Mouse (Mus musculus): Measurements from ENCODE around the gene Gm20683. TPM values are rescaled to one million over a fixed set of nuclear protein-coding genes. Genes with fewer than 3 reads are reported as not detected.
"Not testable (repeated sequence)": the region's sequence is repeated elsewhere in the genome, so short reads cannot be mapped to it uniquely, and the experiment has no call there.

The Gm20683 gene
- polyA plus RNA-seq, 1 experiment from 2014 or later, result 1.9 TPM

GRCm38 (mm10) chr17:25817662-25818061, 23.9 kb downstream of the Gm20683 start:
- H3K4me3 ChIP-seq, result no peak overlapping the region
- peaks cover 6% of the 10 kb centered on the region; the same call in 1 of the 2 replicates for H3K4me1 ChIP-seq
- WGBS, result 75% methylated on average over 11 of the region's 11 CpGs
- no peak for ATAC-seq (ENCODE audit: low FRiP score, low read depth)
- H3K27me3 ChIP-seq, result peaks cover 84% of the 10 kb centered on the region
- H3K36me3 ChIP-seq, result no peaks in the 10 kb centered on the region
- H3K4me2 ChIP-seq (replicated peaks), result no peak overlapping the region
- H3K9ac ChIP-seq, result no peak overlapping the region
- H3K9me3 ChIP-seq, result no peaks in the 10 kb centered on the region
- no peak overlapping the region for H3K27ac ChIP-seq

DNA sequence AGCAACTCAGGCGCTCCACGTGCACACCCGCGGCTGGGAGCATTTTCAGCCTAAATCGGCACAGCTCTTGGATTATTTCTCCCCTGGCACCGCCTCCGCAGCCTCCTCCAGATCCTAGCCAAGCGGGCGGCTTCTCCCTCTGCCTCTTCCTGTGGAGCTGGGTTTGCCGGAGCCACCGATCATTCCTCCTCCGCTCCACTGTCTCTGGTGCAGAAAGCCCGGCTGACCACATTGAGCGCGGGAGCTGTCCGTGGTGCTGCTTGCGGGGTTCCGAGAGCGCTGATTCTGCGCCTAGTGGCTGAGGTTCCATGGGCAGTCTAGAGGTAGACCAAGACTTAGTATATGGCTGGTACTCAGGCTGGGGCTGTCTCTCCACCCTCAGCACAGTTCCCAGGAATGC, 28.1 kb downstream of the Gm20683 start:
- ATAC-seq (ENCODE audit: low FRiP score, low read depth), result no peak
- H3K4me1 ChIP-seq, result peaks cover 12% of the 10 kb centered on the region
- H3K4me2 ChIP-seq (replicated peaks), result 0 out of 2 replicates have a peak overlapping the region, but pooled peaks have one; percentile 14
- no peaks in the 10 kb centered on the region for H3K36me3 ChIP-seq
- peaks cover 86% of the 10 kb centered on the region for H3K27me3 ChIP-seq
- no peaks in the 10 kb centered on the region for H3K9me3 ChIP-seq
- no peak overlapping the region for H3K4me3 ChIP-seq
- H3K27ac ChIP-seq, result no peak overlapping the region
- no peak overlapping the region for H3K9ac ChIP-seq
- 1% methylated on average over 20 of the region's 20 CpGs for WGBS

- Histone ChIP-seq H3K9me3 (no peaks in the 10 kb centered on the region), H3K4me1 (peaks cover 12% of the 10 kb centered on the region), H3K27me3 (peaks cover 82% of the 10 kb centered on the region), H3K9ac (no peak overlapping the region), H3K4me2 (replicated peaks) (no peak overlapping the region), H3K36me3 (no peaks in the 10 kb centered on the region), H3K4me3 (no peak overlapping the region), H3K27ac (no peak overlapping the region)
- ATAC-seq (ENCODE audit: low FRiP score, low read depth), result no peak
- 64% methylated on average over 4 of the region's 4 CpGs for WGBS
These were observed 30.7 kb downstream of the Gm20683 start for GRCm38 (mm10) chr17:25810890-25811289.

DNA sequence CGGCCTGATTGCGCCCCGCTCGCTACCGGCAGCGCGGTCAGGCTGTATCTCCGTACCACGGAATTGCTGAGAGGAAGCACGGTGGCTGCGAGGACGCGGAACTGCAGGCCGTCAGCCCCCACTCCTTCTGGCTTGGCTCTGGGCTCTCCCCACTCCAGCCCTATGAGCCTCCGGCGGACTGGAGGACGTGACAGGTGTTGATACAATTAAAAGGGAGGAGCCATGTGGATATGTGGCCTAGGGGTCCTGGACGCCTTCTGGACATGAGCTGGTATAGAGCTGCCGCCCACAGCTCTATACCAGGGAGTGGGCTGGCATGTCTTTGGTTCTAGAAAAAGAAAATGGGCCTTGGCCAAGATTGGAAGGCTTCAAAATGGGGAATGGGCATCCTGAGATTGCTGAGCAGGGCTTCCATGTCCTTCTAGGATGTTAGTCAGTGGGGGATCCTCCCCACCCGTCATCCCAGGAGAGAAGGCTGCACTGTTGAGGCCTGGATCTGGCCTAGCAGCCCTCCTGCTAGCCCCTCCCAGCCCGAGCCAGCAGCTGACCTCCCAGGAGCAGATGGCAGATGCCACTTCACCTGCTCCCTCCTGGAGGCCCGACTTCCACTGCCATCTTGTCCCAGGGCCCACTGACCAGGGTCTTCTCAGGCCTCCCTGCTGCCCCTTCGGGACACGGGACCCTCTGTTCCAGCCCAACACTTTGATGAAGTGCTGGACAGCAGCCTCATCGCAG, 31.8 kb downstream of the Gm20683 start:
- peak; percentile 29; the same call in 1 of the 2 replicates for ATAC-seq (ENCODE audit: low FRiP score, low read depth)
- 11% methylated on average over 25 of the region's 25 CpGs for WGBS
- H3K4me3 ChIP-seq, result peak overlapping the region; percentile 66
- no peak overlapping the region for H3K27ac ChIP-seq
- no peaks in the 10 kb centered on the region for H3K36me3 ChIP-seq
- peaks cover 76% of the 10 kb centered on the region for H3K27me3 ChIP-seq
- no peaks in the 10 kb centered on the region for H3K9me3 ChIP-seq
- H3K4me1 ChIP-seq, result peaks cover 12% of the 10 kb centered on the region
- H3K9ac ChIP-seq, result peak overlapping the region; percentile 70
- peak overlapping the region; percentile 97 for H3K4me2 ChIP-seq (replicated peaks)

GRCm38 (mm10) chr17:25808789-25809605, 32.6 kb downstream of the Gm20683 start, which contains the start of gene Fbxl16:
Gene Fbxl16, plus strand, starts transcription at chr17:25809085.
- H3K4me1 ChIP-seq, result peaks cover 12% of the 10 kb centered on the region
- no peak within 1 kb of the TSS for H3K27ac ChIP-seq
- peak within 1 kb of the TSS; percentile 97 for H3K4me2 ChIP-seq (replicated peaks)
- peak within 1 kb of the TSS; percentile 70 for H3K9ac ChIP-seq
- peaks cover 68% of the 10 kb centered on the region for H3K27me3 ChIP-seq
- H3K9me3 ChIP-seq, result no peaks in the 10 kb centered on the region
- no peaks in the 10 kb centered on the region for H3K36me3 ChIP-seq
- under 1% methylated on average over 75 of the region's 100 CpGs for WGBS
- H3K4me3 ChIP-seq, result peak within 1 kb of the TSS; percentile 66
- ATAC-seq (ENCODE audit: low FRiP score, low read depth), result peak; percentile 84

DNA sequence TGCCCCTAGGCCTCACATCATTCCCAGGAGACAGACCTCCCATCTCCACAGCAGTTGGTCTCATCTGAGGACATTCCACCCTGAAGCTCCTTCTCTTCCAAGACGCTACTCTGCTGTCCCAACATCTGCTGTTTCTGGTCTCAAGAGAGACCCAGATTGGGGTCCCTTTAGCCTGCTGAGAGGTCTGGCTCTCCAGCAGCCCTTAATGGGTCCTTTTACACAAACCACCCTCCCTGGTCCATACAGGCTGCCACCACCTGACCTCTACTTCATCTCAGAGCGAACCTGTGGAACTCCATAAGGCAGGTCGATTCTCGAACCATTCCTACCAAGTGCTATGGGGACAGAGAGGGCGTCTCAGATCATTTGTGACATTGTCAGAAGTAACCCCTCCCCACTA, 33.5 kb downstream of the Gm20683 start:
- H3K36me3 ChIP-seq, result no peaks in the 10 kb centered on the region
- no peak overlapping the region for H3K27ac ChIP-seq
- 35% methylated on average over 5 of the region's 5 CpGs for WGBS
- no peak overlapping the region for H3K9ac ChIP-seq
- peaks cover 72% of the 10 kb centered on the region for H3K27me3 ChIP-seq
- peaks cover 9% of the 10 kb centered on the region for H3K4me1 ChIP-seq
- H3K9me3 ChIP-seq, result no peaks in the 10 kb centered on the region
- peak overlapping the region; percentile 66 for H3K4me3 ChIP-seq
- H3K4me2 ChIP-seq (replicated peaks), result peak overlapping the region; percentile 97
- no peak for ATAC-seq (ENCODE audit: low FRiP score, low read depth)

DNA sequence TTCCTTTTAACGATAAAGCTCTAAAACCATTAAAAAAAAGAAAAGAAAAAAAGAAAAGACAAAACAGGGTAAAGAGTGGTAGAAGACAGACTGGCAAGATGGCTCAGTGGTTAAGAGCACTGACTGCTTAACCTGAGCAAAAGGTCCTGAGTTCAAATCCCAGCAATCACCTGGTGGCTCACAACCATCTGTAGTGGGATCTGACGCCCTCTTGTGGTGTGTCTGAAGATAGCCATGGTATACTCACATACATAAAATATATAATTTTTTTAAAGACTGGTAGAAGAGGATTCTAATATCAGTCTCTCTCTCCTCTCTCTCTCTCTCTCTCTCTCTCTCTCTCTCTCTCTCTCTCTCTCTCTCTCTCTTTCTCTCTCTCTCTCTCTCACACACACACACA, 34.1 kb downstream of the Gm20683 start:
- WGBS, result 38% methylated on average over 2 of the region's 2 CpGs
- ATAC-seq (ENCODE audit: low FRiP score, low read depth); H3K4me3 ChIP-seq; H3K9me3 ChIP-seq; H3K9ac ChIP-seq; H3K4me2 ChIP-seq (replicated peaks); H3K27ac ChIP-seq; H3K36me3 ChIP-seq: not testable (repeated sequence)
- Histone ChIP-seq H3K4me1 (peaks cover 12% of the 10 kb centered on the region), H3K27me3 (peaks cover 72% of the 10 kb centered on the region)

- peaks cover 69% of the 10 kb centered on the region for H3K27me3 ChIP-seq
- no peaks in the 10 kb centered on the region for H3K9me3 ChIP-seq
- WGBS, result 76% methylated on average over 4 of the region's 4 CpGs
These were observed 35.1 kb downstream of the Gm20683 start for GRCm38 (mm10) chr17:25806507-25806906.

DNA sequence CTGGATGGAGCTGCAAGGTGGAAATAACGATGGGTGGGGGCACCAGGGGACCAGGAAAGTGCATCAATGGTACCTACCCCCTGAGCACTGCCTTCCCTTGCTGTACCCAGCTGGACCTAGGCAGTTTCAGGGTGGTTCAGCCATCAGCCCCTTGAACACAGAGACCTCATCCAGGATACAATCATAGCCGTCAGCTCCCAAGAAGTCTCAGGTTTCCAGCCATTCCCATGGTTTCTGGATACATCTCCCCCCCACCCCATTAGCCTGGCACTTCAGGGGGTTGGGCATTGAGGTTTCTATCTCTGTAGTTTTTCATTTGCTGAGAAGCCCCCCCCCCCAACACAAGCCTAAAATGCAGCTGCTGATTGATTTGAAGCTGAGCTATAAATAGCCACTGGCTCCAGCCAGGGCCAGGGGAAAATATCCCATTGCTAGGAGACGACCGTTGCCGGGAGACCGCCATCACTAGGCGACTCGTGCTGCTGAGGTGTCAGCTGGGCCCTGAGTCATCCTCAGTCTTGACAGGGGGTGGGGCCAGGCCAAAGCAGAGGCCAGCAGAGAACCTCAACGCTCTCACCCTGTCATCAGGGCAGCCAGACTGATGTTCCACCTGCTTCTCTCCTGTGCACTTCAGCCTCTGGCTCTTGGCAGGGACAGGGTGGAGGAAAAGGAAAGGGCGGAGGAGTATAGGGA, 38.6 kb downstream of the Gm20683 start:
- H3K9ac ChIP-seq, result peak overlapping the region; percentile 50; the same call in 1 of the 2 replicates
- ATAC-seq (ENCODE audit: low FRiP score, low read depth), result no peak
- 11% methylated on average over 10 of the region's 10 CpGs for WGBS

More at GRCm38 (mm10) chr17:25806507-25806906, 35.1 kb downstream of the Gm20683 start:
- Histone ChIP-seq H3K4me1 (peaks cover 12% of the 10 kb centered on the region), H3K27ac (no peak overlapping the region), H3K4me2 (replicated peaks) (no peak overlapping the region), H3K36me3 (no peaks in the 10 kb centered on the region), H3K4me3 (no peak overlapping the region), H3K9ac (no peak overlapping the region)
- ATAC-seq (ENCODE audit: low FRiP score, low read depth), result no peak

DNA sequence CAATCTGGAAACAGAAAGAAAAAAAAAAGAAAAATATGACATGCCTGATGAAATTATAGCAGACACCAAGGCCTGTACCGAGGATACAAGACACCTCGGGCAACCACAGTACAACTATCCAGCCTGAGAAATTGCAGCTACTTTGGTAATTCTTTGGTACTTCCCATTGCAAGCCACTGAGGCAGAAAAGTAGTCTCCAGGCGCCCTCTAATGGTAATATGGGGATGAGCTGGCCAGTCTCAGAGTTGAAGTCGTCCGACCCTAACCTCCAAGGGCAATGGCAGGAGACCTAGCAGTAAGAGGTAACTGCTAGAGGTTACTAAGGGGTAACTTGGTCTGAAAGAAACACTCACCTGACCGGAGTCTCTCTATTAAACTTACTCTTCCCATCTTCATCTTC, 40.5 kb downstream of the Gm20683 start:
- 10% methylated on average over 6 of the region's 6 CpGs for WGBS
- Histone ChIP-seq H3K9ac (no peak overlapping the region), H3K4me2 (replicated peaks) (no peak overlapping the region), H3K9me3 (no peaks in the 10 kb centered on the region), H3K27ac (no peak overlapping the region), H3K36me3 (no peaks in the 10 kb centered on the region), H3K4me1 (peaks cover 14% of the 10 kb centered on the region), H3K27me3 (peaks cover 24% of the 10 kb centered on the region), H3K4me3 (no peak overlapping the region)
- no peak for ATAC-seq (ENCODE audit: low FRiP score, low read depth)

More for the DNA sequence above, 38.6 kb downstream of the Gm20683 start:
- Histone ChIP-seq H3K4me2 (replicated peaks) (no peak overlapping the region), H3K27ac (no peak overlapping the region), H3K36me3 (no peaks in the 10 kb centered on the region), H3K4me1 (peaks cover 2% of the 10 kb centered on the region; the same call in 1 of the 2 replicates), H3K4me3 (no peak overlapping the region), H3K9me3 (no peaks in the 10 kb centered on the region), H3K27me3 (peaks cover 38% of the 10 kb centered on the region)

DNA sequence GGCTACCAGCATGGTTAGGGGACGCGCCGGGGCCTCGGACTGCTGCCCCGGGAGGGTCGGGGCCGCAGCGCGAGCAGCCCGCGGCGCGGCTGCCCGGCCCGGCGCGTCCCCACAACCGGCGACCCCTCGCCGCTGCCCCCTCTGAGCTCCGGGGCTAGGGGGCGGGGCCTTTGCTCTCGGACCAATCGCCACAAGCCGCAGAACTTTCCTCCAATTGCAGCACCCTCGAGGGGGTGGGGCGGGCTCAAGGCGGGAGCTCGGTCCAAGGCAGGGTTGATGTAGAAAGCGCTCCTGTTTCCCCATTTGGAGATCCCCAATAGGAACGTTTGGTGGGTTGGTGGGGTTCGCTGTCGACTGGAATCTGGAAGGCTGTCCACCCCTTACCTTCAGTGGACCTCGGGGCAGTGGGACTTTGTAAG, 44.6 kb downstream of the Gm20683 start, which contains the start of gene Metrn:
Gene Metrn (minus strand): TSS at position 186 of the 419 bp plus-strand sequence.
- peaks cover 39% of the 10 kb centered on the region for H3K4me1 ChIP-seq
- H3K9ac ChIP-seq, result peak within 1 kb of the TSS; percentile 81
- H3K27me3 ChIP-seq, result peaks cover 5% of the 10 kb centered on the region; the same call in 1 of the 2 replicates
- peak within 1 kb of the TSS; percentile 77 for H3K4me3 ChIP-seq
- WGBS, result under 1% methylated on average over 35 of the region's 35 CpGs
- peak within 1 kb of the TSS; percentile 91 for H3K4me2 ChIP-seq (replicated peaks)
- peak within 1 kb of the TSS; percentile 17; the same call in 1 of the 2 replicates for H3K27ac ChIP-seq
- no peaks in the 10 kb centered on the region for H3K36me3 ChIP-seq
- ATAC-seq (ENCODE audit: low FRiP score, low read depth), result peak; percentile 85
- no peaks in the 10 kb centered on the region for H3K9me3 ChIP-seq

All from limb, embryonic 13.5 days (tissue).